Comparison of ENCODE assay signal across 8 mouse cellular contexts in genomic region chr11:8664797-8665196, GRCm38 (mm10). TPM values are rescaled to one million over a fixed set of nuclear protein-coding genes. Genes with fewer than 3 reads are reported as not detected.
A peak's percentile ranks its signal among the peaks of the same experiment; 100 is the strongest.
DNase-seq lines count a peak whose midpoint lies in the region; ATAC-seq and TF ChIP-seq lines count a peak whose summit lies in the region.

No protein-coding gene starts in this region.

- TF ChIP-seq CTCF in cortical plate, adult 2 months (IDR thresholded peaks at IDR 0.05; ENCODE audit: extremely low read depth, insufficient read depth, low read length), result no peak

- peak overlapping the region; percentile 66 for H3K4me2 ChIP-seq in kidney, embryonic 14.5 days (replicated peaks; ENCODE audit: low read depth, low read length)
- peak overlapping the region; percentile 96 for H3K4me2 ChIP-seq in hindbrain, embryonic 15.5 days
- H3K4me2 ChIP-seq in midbrain, embryonic 14.5 days (ENCODE audit: low read length), result peak overlapping the region; percentile 98

- peaks cover 28% of the 10 kb centered on the region for H3K4me1 ChIP-seq in kidney, embryonic 14.5 days (ENCODE audit: control insufficient read depth, insufficient read depth, low read length)
- no peaks in the 10 kb centered on the region for H3K4me1 ChIP-seq in cortical plate, adult 2 months (ENCODE audit: control insufficient read depth, insufficient read depth, low read length)
- peaks cover 22% of the 10 kb centered on the region for H3K4me1 ChIP-seq in hindbrain, embryonic 15.5 days (replicated peaks)
- H3K4me1 ChIP-seq in midbrain, embryonic 14.5 days (ENCODE audit: control insufficient read depth, insufficient read depth, low read length), result peaks cover 6% of the 10 kb centered on the region; the same call in 1 of the 2 replicates

- DNase-seq in kidney, postnatal 10 days, result no peak
- DNase-seq in midbrain, embryonic 14.5 days, result no peak
- no peak for DNase-seq in adrenal gland, postnatal 4 days (ENCODE audit: low spot score in 2 of 2)
- DNase-seq in ovary, postnatal 36 days (ENCODE audit: low spot score), result no peak
- DNase-seq in thymus, postnatal 25 days, result no peak

- peak overlapping the region; percentile 88; the same call in 1 of the 2 replicates for H3K9ac ChIP-seq in kidney, embryonic 14.5 days (ENCODE audit: low read depth, low read length)
- peak overlapping the region; percentile 70 for H3K9ac ChIP-seq in hindbrain, embryonic 15.5 days
- peak overlapping the region; percentile 64; the same call in 1 of the 2 replicates for H3K9ac ChIP-seq in midbrain, embryonic 14.5 days (replicated peaks; ENCODE audit: low read length)

- peak overlapping the region; percentile 69 for H3K4me3 ChIP-seq in kidney, embryonic 14.5 days (ENCODE audit: low read length)
- H3K4me3 ChIP-seq in cortical plate, adult 2 months (ENCODE audit: insufficient read depth, low read length), result peak overlapping the region; percentile 21; the same call in 1 of the 2 replicates
- H3K4me3 ChIP-seq in hindbrain, embryonic 15.5 days, result peak overlapping the region; percentile 68
- peak overlapping the region; percentile 65 for H3K4me3 ChIP-seq in midbrain, embryonic 14.5 days (replicated peaks; ENCODE audit: low read depth, low read length)

- 46% methylated on average over 5 of the region's 5 CpGs for WGBS in kidney, embryonic 14.5 days
- WGBS in hindbrain, embryonic 15.5 days, result 28% methylated on average over 5 of the region's 5 CpGs
- WGBS in midbrain, embryonic 14.5 days, result 56% methylated on average over 5 of the region's 5 CpGs

- no peak overlapping the region for H3K27ac ChIP-seq in kidney, embryonic 14.5 days (ENCODE audit: low read depth, low read length)
- no peak overlapping the region for H3K27ac ChIP-seq in cortical plate, adult 2 months (ENCODE audit: insufficient read depth, low read length)
- H3K27ac ChIP-seq in hindbrain, embryonic 15.5 days (replicated peaks), result no peak overlapping the region
- no peak overlapping the region for H3K27ac ChIP-seq in midbrain, embryonic 14.5 days (replicated peaks; ENCODE audit: low read depth, low read length)

- no peaks in the 10 kb centered on the region for H3K27me3 ChIP-seq in kidney, embryonic 14.5 days (ENCODE audit: control insufficient read depth, insufficient read depth, low read length)
- peaks cover 11% of the 10 kb centered on the region for H3K27me3 ChIP-seq in hindbrain, embryonic 15.5 days
- H3K27me3 ChIP-seq in midbrain, embryonic 14.5 days (ENCODE audit: control insufficient read depth, insufficient read depth, low read length), result peaks cover 16% of the 10 kb centered on the region; the same call in 1 of the 2 replicates

- no peak for TF ChIP-seq POLR2A in cortical plate, adult 2 months (IDR thresholded peaks at IDR 0.05; ENCODE audit: extremely low read depth, insufficient read depth, low read length)

- peaks cover 4% of the 10 kb centered on the region; the same call in 1 of the 2 replicates for H3K36me3 ChIP-seq in kidney, embryonic 14.5 days (ENCODE audit: control insufficient read depth, insufficient read depth, low read length)
- no peaks in the 10 kb centered on the region for H3K36me3 ChIP-seq in hindbrain, embryonic 15.5 days
- no peaks in the 10 kb centered on the region for H3K36me3 ChIP-seq in midbrain, embryonic 14.5 days (ENCODE audit: control insufficient read depth, insufficient read depth, low read length)

- ATAC-seq in kidney, embryonic 14.5 days (ENCODE audit: low FRiP score, low TSS enrichment), result no peak
- ATAC-seq in hindbrain, embryonic 15.5 days (ENCODE audit: low FRiP score, low read depth), result peak; percentile 1; the same call in 1 of the 2 replicates
- peak; percentile 3; the same call in 1 of the 2 replicates for ATAC-seq in midbrain, embryonic 14.5 days (ENCODE audit: low FRiP score, low TSS enrichment)

- no peaks in the 10 kb centered on the region for H3K9me3 ChIP-seq in kidney, embryonic 14.5 days (ENCODE audit: control insufficient read depth, low read length)
- no peaks in the 10 kb centered on the region for H3K9me3 ChIP-seq in hindbrain, embryonic 15.5 days
- no peaks in the 10 kb centered on the region for H3K9me3 ChIP-seq in midbrain, embryonic 14.5 days (ENCODE audit: control insufficient read depth, low read length)

RNA-seq across cellular contexts. Expression of gene Tns3, which starts 0.5 kb away (rescaled TPM):
- 12.5 and 20.3 TPM in 2 replicates for polyA plus RNA-seq in kidney, embryonic 14.5 days (2014; fragmentation: Nextera tagmentation; extraction: Ambion mirVana)
- polyA plus RNA-seq in cortical plate, adult 2 months (2012; rRNA removed), result 23.7 and 24.2 TPM in 2 replicates
- polyA plus RNA-seq in hindbrain, embryonic 15.5 days (2015; fragmentation: Nextera tagmentation; extraction: Ambion mirVana), result 7.4 and 7.6 TPM in 2 replicates
- 3.8 and 4.4 TPM in 2 replicates for polyA plus RNA-seq in midbrain, embryonic 14.5 days (2014; fragmentation: Nextera tagmentation; extraction: Ambion mirVana)
- total RNA-seq in adrenal gland, postnatal 4 days (2021), result 10 to 100 TPM; 67.7 to 81.2 TPM
